Mouse (Mus musculus): ENCODE data around the gene Trmt13. TPM values are rescaled to one million over a fixed set of nuclear protein-coding genes. Genes with fewer than 3 reads are reported as not detected.

Trmt13 gene
- polyA plus RNA-seq, 1 experiment from 2014 or later = 7.0 TPM

GRCm38 (mm10) chr3:116653278-116653945 is 39.0 kb upstream of the Trmt13 start:
- no peak overlapping the region for H3K4me3 ChIP-seq (ENCODE audit: low read depth, low read length)
- no peak overlapping the region for H3K9ac ChIP-seq (ENCODE audit: low read depth, low read length)
- H3K4me2 ChIP-seq (ENCODE audit: low read depth, low read length) = no peak overlapping the region
- H3K27me3 ChIP-seq (ENCODE audit: control insufficient read depth, insufficient read depth, low read depth, low read length) = no peaks in the 10 kb centered on the region
- no peaks in the 10 kb centered on the region; the same call in 1 of the 2 replicates for H3K36me3 ChIP-seq (ENCODE audit: control insufficient read depth, insufficient read depth)
- H3K27ac ChIP-seq (ENCODE audit: low read length) = no peak overlapping the region
- peaks cover 13% of the 10 kb centered on the region for H3K4me1 ChIP-seq (ENCODE audit: control insufficient read depth, low read depth, low read length)
- no peak for ATAC-seq (ENCODE audit: low read depth)
- H3K9me3 ChIP-seq (replicated peaks; ENCODE audit: control insufficient read depth, low read length) = no peaks in the 10 kb centered on the region
- WGBS (ENCODE audit: insufficient replicate concordance) = 54% methylated on average over 5 of the region's 5 CpGs

- H3K4me3 ChIP-seq (ENCODE audit: low read depth, low read length) = no peak overlapping the region
- H3K4me2 ChIP-seq (ENCODE audit: low read depth, low read length) = no peak overlapping the region
- no peak for ATAC-seq (ENCODE audit: low read depth)
- no peaks in the 10 kb centered on the region for H3K27me3 ChIP-seq (ENCODE audit: control insufficient read depth, insufficient read depth, low read depth, low read length)
- H3K36me3 ChIP-seq (ENCODE audit: control insufficient read depth, insufficient read depth) = no peaks in the 10 kb centered on the region; the same call in 1 of the 2 replicates
- H3K4me1 ChIP-seq (ENCODE audit: control insufficient read depth, low read depth, low read length) = peaks cover 13% of the 10 kb centered on the region
- no peak overlapping the region for H3K9ac ChIP-seq (ENCODE audit: low read depth, low read length)
- H3K9me3 ChIP-seq (replicated peaks; ENCODE audit: control insufficient read depth, low read length) = no peaks in the 10 kb centered on the region
- no peak overlapping the region for H3K27ac ChIP-seq (ENCODE audit: low read length)
- 70% methylated on average over 3 of the region's 3 CpGs for WGBS (ENCODE audit: insufficient replicate concordance)
Observed at GRCm38 (mm10) chr3:116652033-116652446, 37.7 kb upstream of the Trmt13 start.

GRCm38 (mm10) chr3:116650698-116651097 is 36.3 kb upstream of the Trmt13 start:
- Histone ChIP-seq H3K4me3 (ENCODE audit: low read depth, low read length) (no peak overlapping the region), H3K9me3 (replicated peaks; ENCODE audit: control insufficient read depth, low read length) (no peaks in the 10 kb centered on the region), H3K4me1 (ENCODE audit: control insufficient read depth, low read depth, low read length) (peaks cover 13% of the 10 kb centered on the region), H3K27me3 (ENCODE audit: control insufficient read depth, insufficient read depth, low read depth, low read length) (no peaks in the 10 kb centered on the region), H3K27ac (ENCODE audit: low read length) (no peak overlapping the region), H3K9ac (ENCODE audit: low read depth, low read length) (no peak overlapping the region), H3K4me2 (ENCODE audit: low read depth, low read length) (no peak overlapping the region), H3K36me3 (ENCODE audit: control insufficient read depth, insufficient read depth) (peaks cover 6% of the 10 kb centered on the region; the same call in 1 of the 2 replicates)
- 93% methylated on average over 9 of the region's 9 CpGs for WGBS (ENCODE audit: insufficient replicate concordance)
- ATAC-seq (ENCODE audit: low read depth) = no peak

GRCm38 (mm10) chr3:116648805-116649204 is 34.4 kb upstream of the Trmt13 start:
- no peak overlapping the region for H3K9ac ChIP-seq (ENCODE audit: low read depth, low read length)
- no peak for ATAC-seq (ENCODE audit: low read depth)
- H3K9me3 ChIP-seq (replicated peaks; ENCODE audit: control insufficient read depth, low read length) = no peaks in the 10 kb centered on the region
- H3K4me3 ChIP-seq (ENCODE audit: low read depth, low read length) = no peak overlapping the region
- 78% methylated on average over 7 of the region's 7 CpGs for WGBS (ENCODE audit: insufficient replicate concordance)
- peaks cover 10% of the 10 kb centered on the region; the same call in 1 of the 2 replicates for H3K36me3 ChIP-seq (ENCODE audit: control insufficient read depth, insufficient read depth)
- peaks cover 11% of the 10 kb centered on the region for H3K4me1 ChIP-seq (ENCODE audit: control insufficient read depth, low read depth, low read length)
- no peak overlapping the region for H3K4me2 ChIP-seq (ENCODE audit: low read depth, low read length)
- no peaks in the 10 kb centered on the region for H3K27me3 ChIP-seq (ENCODE audit: control insufficient read depth, insufficient read depth, low read depth, low read length)
- H3K27ac ChIP-seq (ENCODE audit: low read length) = no peak overlapping the region

GRCm38 (mm10) chr3:116646387-116646786 is 32.0 kb upstream of the Trmt13 start:
- ATAC-seq (ENCODE audit: low read depth) = 0 out of 2 replicates have a peak, but pooled peaks have one; percentile 20
- H3K27me3 ChIP-seq (ENCODE audit: control insufficient read depth, insufficient read depth, low read depth, low read length) = no peaks in the 10 kb centered on the region
- H3K4me1 ChIP-seq (ENCODE audit: control insufficient read depth, low read depth, low read length) = peaks cover 7% of the 10 kb centered on the region
- H3K4me2 ChIP-seq (ENCODE audit: low read depth, low read length) = no peak overlapping the region
- H3K9me3 ChIP-seq (replicated peaks; ENCODE audit: control insufficient read depth, low read length) = no peaks in the 10 kb centered on the region
- H3K4me3 ChIP-seq (ENCODE audit: low read depth, low read length) = no peak overlapping the region
- no peak overlapping the region for H3K9ac ChIP-seq (ENCODE audit: low read depth, low read length)
- no peak overlapping the region for H3K27ac ChIP-seq (ENCODE audit: low read length)
- 86% methylated on average over 1 of the region's 1 CpGs for WGBS (ENCODE audit: insufficient replicate concordance)
- peaks cover 21% of the 10 kb centered on the region for H3K36me3 ChIP-seq (ENCODE audit: control insufficient read depth, insufficient read depth)

- Histone ChIP-seq H3K36me3 (ENCODE audit: control insufficient read depth, insufficient read depth) (peaks cover 42% of the 10 kb centered on the region), H3K4me1 (ENCODE audit: control insufficient read depth, low read depth, low read length) (peaks cover 5% of the 10 kb centered on the region), H3K27ac (ENCODE audit: low read length) (no peak overlapping the region), H3K9ac (ENCODE audit: low read depth, low read length) (no peak overlapping the region), H3K9me3 (replicated peaks; ENCODE audit: control insufficient read depth, low read length) (no peaks in the 10 kb centered on the region), H3K4me3 (ENCODE audit: low read depth, low read length) (no peak overlapping the region), H3K27me3 (ENCODE audit: control insufficient read depth, insufficient read depth, low read depth, low read length) (no peaks in the 10 kb centered on the region), H3K4me2 (ENCODE audit: low read depth, low read length) (no peak overlapping the region)
- WGBS (ENCODE audit: insufficient replicate concordance) = 47% methylated on average over 2 of the region's 2 CpGs
- no peak for ATAC-seq (ENCODE audit: low read depth)
Observed at GRCm38 (mm10) chr3:116642373-116642772, 28.0 kb upstream of the Trmt13 start.

- WGBS (ENCODE audit: insufficient replicate concordance) = 80% methylated on average over 6 of the region's 6 CpGs
- no peak for ATAC-seq (ENCODE audit: low read depth)
- no peak overlapping the region for H3K4me2 ChIP-seq (ENCODE audit: low read depth, low read length)
Observed at GRCm38 (mm10) chr3:116641811-116642371, 27.5 kb upstream of the Trmt13 start.

GRCm38 (mm10) chr3:116640024-116640423 is 25.6 kb upstream of the Trmt13 start:
- H3K4me2 ChIP-seq (ENCODE audit: low read depth, low read length) = no peak overlapping the region
- no peak overlapping the region for H3K27ac ChIP-seq (ENCODE audit: low read length)
- no peaks in the 10 kb centered on the region for H3K27me3 ChIP-seq (ENCODE audit: control insufficient read depth, insufficient read depth, low read depth, low read length)
- peak; percentile 71 for ATAC-seq (ENCODE audit: low read depth)
- 43% methylated on average over 1 of the region's 1 CpGs for WGBS (ENCODE audit: insufficient replicate concordance)
- H3K36me3 ChIP-seq (ENCODE audit: control insufficient read depth, insufficient read depth) = peaks cover 38% of the 10 kb centered on the region
- H3K9ac ChIP-seq (ENCODE audit: low read depth, low read length) = no peak overlapping the region
- no peaks in the 10 kb centered on the region for H3K9me3 ChIP-seq (replicated peaks; ENCODE audit: control insufficient read depth, low read length)
- H3K4me1 ChIP-seq (ENCODE audit: control insufficient read depth, low read depth, low read length) = peaks cover 5% of the 10 kb centered on the region
- no peak overlapping the region for H3K4me3 ChIP-seq (ENCODE audit: low read depth, low read length)

More at GRCm38 (mm10) chr3:116641811-116642371, 27.5 kb upstream of the Trmt13 start:
- peaks cover 5% of the 10 kb centered on the region for H3K4me1 ChIP-seq (ENCODE audit: control insufficient read depth, low read depth, low read length)
- no peak overlapping the region for H3K9ac ChIP-seq (ENCODE audit: low read depth, low read length)
- no peaks in the 10 kb centered on the region for H3K27me3 ChIP-seq (ENCODE audit: control insufficient read depth, insufficient read depth, low read depth, low read length)
- H3K4me3 ChIP-seq (ENCODE audit: low read depth, low read length) = no peak overlapping the region
- no peaks in the 10 kb centered on the region for H3K9me3 ChIP-seq (replicated peaks; ENCODE audit: control insufficient read depth, low read length)
- peaks cover 42% of the 10 kb centered on the region for H3K36me3 ChIP-seq (ENCODE audit: control insufficient read depth, insufficient read depth)
- H3K27ac ChIP-seq (ENCODE audit: low read length) = no peak overlapping the region

GRCm38 (mm10) chr3:116638572-116638971 is 24.2 kb upstream of the Trmt13 start:
- WGBS (ENCODE audit: insufficient replicate concordance) = 86% methylated on average over 7 of the region's 7 CpGs
- Histone ChIP-seq H3K27me3 (ENCODE audit: control insufficient read depth, insufficient read depth, low read depth, low read length) (no peaks in the 10 kb centered on the region), H3K9me3 (replicated peaks; ENCODE audit: control insufficient read depth, low read length) (no peaks in the 10 kb centered on the region), H3K9ac (ENCODE audit: low read depth, low read length) (no peak overlapping the region), H3K27ac (ENCODE audit: low read length) (no peak overlapping the region), H3K4me1 (ENCODE audit: control insufficient read depth, low read depth, low read length) (peaks cover 5% of the 10 kb centered on the region), H3K36me3 (ENCODE audit: control insufficient read depth, insufficient read depth) (peaks cover 38% of the 10 kb centered on the region), H3K4me3 (ENCODE audit: low read depth, low read length) (no peak overlapping the region), H3K4me2 (ENCODE audit: low read depth, low read length) (no peak overlapping the region)
- no peak for ATAC-seq (ENCODE audit: low read depth)
